Mouse (Mus musculus) liver, adult 2 months (tissue): ENCODE results near the gene Cd55. TPM values are rescaled to one million over a fixed set of nuclear protein-coding genes. Genes with fewer than 3 reads are reported as not detected.
"Not testable (repeated sequence)": the region's sequence is repeated elsewhere in the genome, so short reads cannot be mapped to it uniquely, and the experiment has no call there.

ENCODE experiments used
- DNase-seq: peaks from one replicate; pipeline ENCODE4 v3.0.0-alpha.2; 2011; ENCODE audit warnings: low read depth, low spot score; ENCODE audit errors: extremely low read depth
- H3K27ac ChIP-seq: fragments of 200-500 bp; replicated peaks from 2 replicates; pipeline ENCODE4 v1.5.1; 2012; ENCODE audit warnings: low read depth, mild to moderate bottlenecking, control low read depth, inconsistent platforms, low read length; ENCODE audit not compliant: insufficient read depth
- H3K27me3 ChIP-seq: fragments of 200-500 bp; 2 replicates; pipeline ENCODE4 v1.6.1; 2012; ENCODE audit warnings: mild to moderate bottlenecking, moderate library complexity, low read length, inconsistent platforms; ENCODE audit not compliant: control insufficient read depth, insufficient read depth
- H3K36me3 ChIP-seq: fragments of 200-500 bp; 2 replicates; pipeline ENCODE4 v1.6.1; 2012; ENCODE audit warnings: low read length, inconsistent platforms; ENCODE audit not compliant: control insufficient read depth, insufficient read depth
- H3K4me1 ChIP-seq: fragments of 200-500 bp; 2 replicates; pipeline ENCODE4 v1.6.1; 2011; ENCODE audit warnings: low read length; ENCODE audit not compliant: control insufficient read depth, insufficient read depth
- H3K4me3 ChIP-seq: fragments of 200-500 bp; 2 replicates; pipeline ENCODE4 v1.5.1; 2011; ENCODE audit warnings: low read depth, mild to moderate bottlenecking, control low read depth, low read length, moderate library complexity; ENCODE audit not compliant: insufficient read depth
- H3K79me2 ChIP-seq: fragments of 200-500 bp; 2 replicates; pipeline ENCODE4 v1.6.1; 2012; ENCODE audit warnings: inconsistent platforms, mild to moderate bottlenecking, low read length, moderate library complexity; ENCODE audit not compliant: control insufficient read depth, insufficient read depth
- H3K9ac ChIP-seq: fragments of 200-500 bp; 2 replicates; pipeline ENCODE4 v1.6.1; 2012; ENCODE audit warnings: low read depth, mild to moderate bottlenecking, control low read depth, inconsistent platforms, low read length
- CTCF ChIP-seq: fragments of 200-500 bp; IDR thresholded peaks from 2 replicates; pipeline ENCODE4 v1.5.1; 2011; ENCODE audit warnings: low read depth, low read length, control low read depth
- POLR2A ChIP-seq: fragments of 200-500 bp; IDR thresholded peaks from 2 replicates; pipeline ENCODE4 v1.6.1; 2011; ENCODE audit warnings: low read length, control low read depth; ENCODE audit not compliant: insufficient read depth; ENCODE audit errors: extremely low read depth
- WGBS: fragments of 180-500 bp; shearing (Covaris S2); methylation state at CpG from one replicate; pipeline ENCODE4 v1.1.7; 2018; 5-methylcytosine and 5-hydroxymethylcytosine counted together
- polyA plus RNA-seq: library from polyadenylated mRNA; depleted of rRNA; stranded (reverse); fragments of >200 nt; gene quantifications from 2 replicates; pipeline ENCODE4 v1.2.3, GENCODE M21; 2012
- total RNA-seq: library from RNA; depleted of rRNA; stranded (reverse); fragments of >200 nt; gene quantifications from 2 replicates; pipeline ENCODE4 v1.2.3, GENCODE M21; 2014

Gene Cd55
- total and polyA plus RNA-seq, 2 experiments: 4.7 to 27.9 TPM

GRCm38 (mm10) chr1:130474226-130474625, 11.7 kb upstream of the Cd55 start:
- H3K4me3 ChIP-seq: no peak overlapping the region
- no peak overlapping the region for H3K27ac ChIP-seq
- H3K79me2 ChIP-seq: no peaks in the 10 kb centered on the region
- no peaks in the 10 kb centered on the region for H3K27me3 ChIP-seq
- no peaks in the 10 kb centered on the region for H3K4me1 ChIP-seq
- 19% methylated on average over 1 of the region's 1 CpGs for whole genome bisulfite sequencing
- H3K9ac ChIP-seq: no peak overlapping the region
- no peak for TF ChIP-seq POLR2A
- no peaks in the 10 kb centered on the region for H3K36me3 ChIP-seq
- no peak for DNase-seq

GRCm38 (mm10) chr1:130470074-130470473, 7.5 kb upstream of the Cd55 start:
- no peak for TF ChIP-seq POLR2A
- TF ChIP-seq CTCF: no peak
- Histone ChIP-seq H3K36me3 (no peaks in the 10 kb centered on the region), H3K27ac (no peak overlapping the region), H3K4me3 (no peak overlapping the region), H3K4me1 (no peaks in the 10 kb centered on the region), H3K9ac (no peak overlapping the region), H3K27me3 (no peaks in the 10 kb centered on the region), H3K79me2 (no peaks in the 10 kb centered on the region)
- DNase-seq: no peak
- WGBS: 92% methylated on average over 4 of the region's 4 CpGs

- 53% methylated on average over 2 of the region's 2 CpGs for WGBS
- Histone ChIP-seq H3K27me3 (no peaks in the 10 kb centered on the region), H3K4me3 (no peak overlapping the region), H3K9ac (no peak overlapping the region), H3K36me3 (no peaks in the 10 kb centered on the region), H3K79me2 (no peaks in the 10 kb centered on the region), H3K27ac (no peak overlapping the region), H3K4me1 (no peaks in the 10 kb centered on the region)
- DNase-seq: peak; percentile 8
- TF ChIP-seq POLR2A (no peak), CTCF (no peak)
These were observed 4.9 kb upstream of the Cd55 start for GRCm38 (mm10) chr1:130467453-130467852.

GRCm38 (mm10) chr1:130464173-130464572, 1.6 kb upstream of the Cd55 start:
- no peak for DNase-seq

GRCm38 (mm10) chr1:130462867-130463266, 323 bp upstream of the Cd55 start:
- WGBS: 14% methylated on average over 4 of the region's 4 CpGs
- Histone ChIP-seq H3K36me3 (no peaks in the 10 kb centered on the region), H3K27ac (peak overlapping the region; percentile 6), H3K4me1 (no peaks in the 10 kb centered on the region), H3K79me2 (no peaks in the 10 kb centered on the region), H3K27me3 (no peaks in the 10 kb centered on the region), H3K4me3 (peak overlapping the region; percentile 52), H3K9ac (peak overlapping the region; percentile 25)
- DNase-seq: no peak
- TF ChIP-seq CTCF (no peak), POLR2A (no peak)

More at GRCm38 (mm10) chr1:130464173-130464572, 1.6 kb upstream of the Cd55 start:
- Histone ChIP-seq H3K36me3 (no peaks in the 10 kb centered on the region), H3K4me1 (no peaks in the 10 kb centered on the region), H3K27me3 (no peaks in the 10 kb centered on the region), H3K79me2 (no peaks in the 10 kb centered on the region), H3K4me3 (no peak overlapping the region), H3K9ac (no peak overlapping the region), H3K27ac (no peak overlapping the region)
- TF ChIP-seq CTCF (no peak), POLR2A (no peak)

- Histone ChIP-seq H3K79me2 (no peaks in the 10 kb centered on the region), H3K4me1 (no peaks in the 10 kb centered on the region; the same call in 1 of the 2 replicates), H3K4me3 (no peak overlapping the region), H3K36me3 (no peaks in the 10 kb centered on the region; the same call in 1 of the 2 replicates), H3K9ac (no peak overlapping the region), H3K27ac (no peak overlapping the region), H3K27me3 (no peaks in the 10 kb centered on the region)
- no peak for DNase-seq
- no peak for TF ChIP-seq CTCF
- TF ChIP-seq POLR2A: no peak
- 70% methylated on average over 2 of the region's 2 CpGs for WGBS
These were observed 7.4 kb downstream of the Cd55 start for GRCm38 (mm10) chr1:130455111-130455510.

- 17% methylated on average over 1 of the region's 1 CpGs for WGBS
- DNase-seq, H3K9ac ChIP-seq, H3K27me3 ChIP-seq, H3K27ac ChIP-seq, H3K4me3 ChIP-seq, H3K4me1 ChIP-seq, H3K36me3 ChIP-seq, H3K79me2 ChIP-seq: not testable (repeated sequence)
These were observed 19.6 kb downstream of the Cd55 start for GRCm38 (mm10) chr1:130442930-130443329.
